In the genomic region with DNA sequence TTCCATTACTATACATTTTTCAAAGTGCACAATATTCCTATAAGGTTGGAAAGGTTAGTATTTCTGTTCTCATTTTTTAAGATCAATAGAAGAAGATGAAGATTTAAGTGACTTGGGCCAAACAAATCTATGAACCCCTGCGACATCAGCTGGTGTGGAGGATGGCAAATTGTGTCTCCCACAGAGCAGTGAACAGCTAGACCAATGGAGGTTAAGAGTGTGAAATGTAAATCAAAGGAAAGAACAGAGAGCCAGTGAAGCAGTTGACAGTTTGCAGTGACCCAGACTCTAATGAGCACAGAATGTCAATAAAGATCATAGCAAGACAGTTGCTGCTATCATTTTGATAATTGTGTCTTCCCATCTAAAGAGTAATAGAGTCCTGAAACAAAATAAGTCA, we compare ENCODE assay signal across 24 mouse cellular contexts.
DNase-seq lines count a peak whose midpoint lies in the region; ATAC-seq and TF ChIP-seq lines count a peak whose summit lies in the region.
"Had no signal": no experiment of that assay in that cellular context is flagged by ENCODE, and none has a peak within 500 bp of the region (broad histone marks: within the 10 kb centered on the region; RNA-seq: fewer than 3 reads in every experiment).

No protein-coding gene starts in this region.

- no peaks in the 10 kb centered on the region for H3K9me3 ChIP-seq in forebrain, embryonic 14.5 days (replicated peaks; ENCODE audit: control insufficient read depth, low read length)
- H3K9me3 ChIP-seq in forebrain, embryonic 16.5 days (ENCODE audit: control insufficient read depth, low read length): no peaks in the 10 kb centered on the region
- H3K9me3 ChIP-seq in neural tube, embryonic 11.5 days (ENCODE audit: control insufficient read depth, low read length): no peaks in the 10 kb centered on the region
- no peaks in the 10 kb centered on the region for H3K9me3 ChIP-seq in neural tube, embryonic 15.5 days (replicated peaks)
- H3K9me3 ChIP-seq: embryonic facial prominence, embryonic 12.5 days; embryonic facial prominence, embryonic 15.5 days; heart, embryonic 15.5 days; hindbrain, embryonic 10.5 days had no signal

- H3K36me3 ChIP-seq in forebrain, embryonic 14.5 days (ENCODE audit: control insufficient read depth, insufficient read depth, low read length): no peaks in the 10 kb centered on the region
- H3K36me3 ChIP-seq in forebrain, embryonic 16.5 days (ENCODE audit: control insufficient read depth, insufficient read depth): no peaks in the 10 kb centered on the region
- no peaks in the 10 kb centered on the region for H3K36me3 ChIP-seq in neural tube, embryonic 11.5 days (ENCODE audit: control insufficient read depth, insufficient read depth, low read length)
- no peaks in the 10 kb centered on the region for H3K36me3 ChIP-seq in neural tube, embryonic 15.5 days
- H3K36me3 ChIP-seq: embryonic facial prominence, embryonic 12.5 days; embryonic facial prominence, embryonic 15.5 days; heart, embryonic 12.5 days; heart, embryonic 15.5 days; hindbrain, embryonic 10.5 days had no signal

- no peak overlapping the region for H3K9ac ChIP-seq in forebrain, embryonic 14.5 days (ENCODE audit: low read length)
- no peak overlapping the region for H3K9ac ChIP-seq in forebrain, embryonic 16.5 days (replicated peaks; ENCODE audit: low read depth, low read length)
- H3K9ac ChIP-seq in neural tube, embryonic 11.5 days (ENCODE audit: low read length): no peak overlapping the region
- H3K9ac ChIP-seq in neural tube, embryonic 15.5 days (replicated peaks): no peak overlapping the region
- H3K9ac ChIP-seq: embryonic facial prominence, embryonic 12.5 days; embryonic facial prominence, embryonic 15.5 days; heart, embryonic 12.5 days; heart, embryonic 15.5 days; hindbrain, embryonic 14.5 days had no signal

- H3K4me1 ChIP-seq in forebrain, embryonic 14.5 days (ENCODE audit: control insufficient read depth, insufficient read depth, low read length): no peaks in the 10 kb centered on the region
- H3K4me1 ChIP-seq in forebrain, embryonic 16.5 days (replicated peaks; ENCODE audit: control insufficient read depth, insufficient read depth, low read length): no peaks in the 10 kb centered on the region
- H3K4me1 ChIP-seq in neural tube, embryonic 11.5 days (ENCODE audit: control insufficient read depth, insufficient read depth, low read length): no peaks in the 10 kb centered on the region
- no peaks in the 10 kb centered on the region for H3K4me1 ChIP-seq in neural tube, embryonic 15.5 days
- H3K4me1 ChIP-seq: embryonic facial prominence, embryonic 12.5 days; embryonic facial prominence, embryonic 15.5 days; heart, embryonic 12.5 days; heart, embryonic 15.5 days; hindbrain, embryonic 10.5 days had no signal

- no peak for ATAC-seq in forebrain, embryonic 14.5 days
- no peak for ATAC-seq in forebrain, embryonic 16.5 days
- ATAC-seq in neural tube, embryonic 11.5 days (ENCODE audit: insufficient read depth, low FRiP score, low TSS enrichment): peak; percentile 75
- ATAC-seq in neural tube, embryonic 15.5 days (ENCODE audit: low FRiP score): no peak
- ATAC-seq: activated CD4-positive, CD25-positive, alpha-beta regulatory T cell, adult 4 months had no signal

- peak; percentile 11 for DNase-seq in embryo, embryonic 10.5 days (ENCODE audit: low spot score)
- no peak for DNase-seq in embryo, embryonic 9.5 days (ENCODE audit: extremely low spot score)
- peak; percentile 21 for DNase-seq in forebrain, embryonic 14.5 days (ENCODE audit: low spot score)
- no peak for DNase-seq in neural tube, embryonic 11.5 days (ENCODE audit: low spot score)
- peak; percentile 60 for DNase-seq in brain, embryonic 14.5 days (ENCODE audit: low read depth)
- DNase-seq in lung, postnatal 10 days: no peak
- DNase-seq: adrenal gland, adult 8-10 months; adrenal gland, postnatal 25 days; cerebellum, adult 18-20 months; cerebellum, adult 9-10 months; cerebellum, postnatal 14 days; gastrocnemius, postnatal 25 days; heart, adult 18-20 months; heart, postnatal 10 days; heart, postnatal 36 days had no signal

- H3K27ac ChIP-seq in forebrain, embryonic 14.5 days (ENCODE audit: low read depth, low read length): no peak overlapping the region
- no peak overlapping the region for H3K27ac ChIP-seq in forebrain, embryonic 16.5 days (ENCODE audit: low read length)
- no peak overlapping the region for H3K27ac ChIP-seq in neural tube, embryonic 11.5 days (ENCODE audit: low read depth, low read length)
- no peak overlapping the region for H3K27ac ChIP-seq in neural tube, embryonic 15.5 days (replicated peaks)
- H3K27ac ChIP-seq: embryonic facial prominence, embryonic 12.5 days; embryonic facial prominence, embryonic 15.5 days; heart, embryonic 15.5 days; hindbrain, embryonic 10.5 days; hindbrain, embryonic 14.5 days had no signal

- 74% methylated on average over 1 of the region's 1 CpGs for WGBS in forebrain, embryonic 14.5 days
- 61% methylated on average over 1 of the region's 1 CpGs for WGBS in forebrain, embryonic 16.5 days
- 21% methylated on average over 1 of the region's 1 CpGs for WGBS in neural tube, embryonic 11.5 days
- 23% methylated on average over 1 of the region's 1 CpGs for WGBS in neural tube, embryonic 15.5 days

- no peak for TF ChIP-seq CTCF in brain, embryonic 14.5 days (IDR thresholded peaks at IDR 0.05; ENCODE audit: borderline replicate concordance, extremely low read depth, insufficient read depth, insufficient read length)

- H3K27me3 ChIP-seq in forebrain, embryonic 14.5 days (replicated peaks; ENCODE audit: control insufficient read depth, insufficient read depth, low read length): no peaks in the 10 kb centered on the region
- no peaks in the 10 kb centered on the region for H3K27me3 ChIP-seq in forebrain, embryonic 16.5 days (replicated peaks; ENCODE audit: control insufficient read depth, insufficient read depth, low read length)
- no peaks in the 10 kb centered on the region for H3K27me3 ChIP-seq in neural tube, embryonic 11.5 days (ENCODE audit: control insufficient read depth, insufficient read depth, low read length)
- H3K27me3 ChIP-seq in neural tube, embryonic 15.5 days (replicated peaks): no peaks in the 10 kb centered on the region
- H3K27me3 ChIP-seq: embryonic facial prominence, embryonic 12.5 days; embryonic facial prominence, embryonic 15.5 days; heart, embryonic 12.5 days; heart, embryonic 15.5 days had no signal

- no peak for TF ChIP-seq POLR2A in brain, embryonic 14.5 days (IDR thresholded peaks at IDR 0.05; ENCODE audit: borderline replicate concordance, extremely low read depth, insufficient read depth, insufficient read length, poor library complexity, severe bottlenecking)

- H3K4me2 ChIP-seq in forebrain, embryonic 14.5 days (ENCODE audit: low read length): no peak overlapping the region
- H3K4me2 ChIP-seq in forebrain, embryonic 16.5 days (ENCODE audit: low read length): no peak overlapping the region
- H3K4me2 ChIP-seq in neural tube, embryonic 11.5 days (ENCODE audit: low read depth): no peak overlapping the region
- H3K4me2 ChIP-seq in neural tube, embryonic 15.5 days: no peak overlapping the region
- H3K4me2 ChIP-seq: embryonic facial prominence, embryonic 12.5 days; embryonic facial prominence, embryonic 15.5 days; heart, embryonic 12.5 days; heart, embryonic 15.5 days; hindbrain, embryonic 14.5 days had no signal

- H3K4me3 ChIP-seq in forebrain, embryonic 14.5 days (ENCODE audit: low read depth, low read length): no peak overlapping the region
- H3K4me3 ChIP-seq in forebrain, embryonic 16.5 days (replicated peaks; ENCODE audit: low read length): no peak overlapping the region
- no peak overlapping the region for H3K4me3 ChIP-seq in neural tube, embryonic 11.5 days (ENCODE audit: low read depth, low read length)
- no peak overlapping the region for H3K4me3 ChIP-seq in neural tube, embryonic 15.5 days (replicated peaks)
- H3K4me3 ChIP-seq: embryonic facial prominence, embryonic 12.5 days; embryonic facial prominence, embryonic 15.5 days; heart, embryonic 12.5 days; heart, embryonic 15.5 days; hindbrain, embryonic 10.5 days had no signal

Comparison
In these comparisons a context has a peak if more than half of its experiments do, and no peak if none do; other contexts are left out.
1. DNase-seq: peak in embryo, embryonic 10.5 days (single experiment), forebrain, embryonic 14.5 days (single experiment) and brain, embryonic 14.5 days (single experiment); none in embryo, embryonic 9.5 days (single experiment), neural tube, embryonic 11.5 days (single experiment) and lung, postnatal 10 days (single experiment).